1 mouse cellular context compared by ENCODE assay signal in the genomic region with DNA sequence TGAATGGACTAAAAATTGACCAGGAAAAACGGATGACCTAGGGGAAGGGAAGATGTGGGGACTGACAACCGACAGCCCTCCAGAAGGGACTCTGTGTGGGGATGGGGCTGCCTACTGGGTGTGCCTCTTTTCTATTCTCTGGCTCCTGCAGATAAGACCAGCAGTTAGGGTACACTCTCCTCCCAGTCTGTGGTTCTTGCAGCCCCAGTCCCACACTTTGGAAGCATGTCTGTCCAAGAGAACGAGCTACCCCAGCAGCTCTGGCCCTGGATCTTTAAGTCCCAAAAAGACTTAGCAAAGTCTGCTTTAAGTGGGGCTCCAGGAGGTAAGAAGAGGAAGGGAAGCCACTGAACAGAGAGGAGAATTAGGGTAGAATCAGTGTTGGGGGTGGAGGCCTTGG.
TF ChIP-seq lines count a peak whose summit lies in the region.

Gene Pklr, plus strand, starts transcription at position 185 of the 400 bp plus-strand sequence.

TF ChIP-seq in MEL, 35 proteins besides CTCF, POLR2A, EP300 and RAD21 (continued from another document):
- TF ChIP-seq KAT2A (conservative IDR thresholded peaks at IDR 0.05; ENCODE audit: low read depth, low read length): no peak
- no peak for TF ChIP-seq USF1 (IDR thresholded peaks at IDR 0.05; ENCODE audit: low read depth, low read length)
- TF ChIP-seq CHD1 (IDR thresholded peaks at IDR 0.05; ENCODE audit: low read depth, low read length): no peak
- TF ChIP-seq TCF12 (IDR thresholded peaks at IDR 0.05; ENCODE audit: low read depth, low read length): peak; percentile 93
- peak; percentile 88 for TF ChIP-seq ZMIZ1 (IDR thresholded peaks at IDR 0.05; ENCODE audit: low read depth, low read length)
- TF ChIP-seq MAZ (IDR thresholded peaks at IDR 0.05; ENCODE audit: low read depth, low read length): peak; percentile 75; the same call in 1 of the 2 replicates
- TF ChIP-seq UBTF (IDR thresholded peaks at IDR 0.05; ENCODE audit: borderline replicate concordance, insufficient read depth, low read depth, low read length): no peak
- TF ChIP-seq MEF2A (IDR thresholded peaks at IDR 0.05; ENCODE audit: extremely low read depth, insufficient replicate concordance, low read depth, low read length, poor library complexity, severe bottlenecking): 0 out of 2 replicates have a peak, but pooled peaks have one; percentile 47
- peak; percentile 79 for TF ChIP-seq MYB (IDR thresholded peaks at IDR 0.05; ENCODE audit: low read depth, low read length)
- no peak for TF ChIP-seq SMC3 (IDR thresholded peaks at IDR 0.05; ENCODE audit: low read depth, low read length)
- TF ChIP-seq ETS1 (IDR thresholded peaks at IDR 0.05; ENCODE audit: low read depth, low read length): peak; percentile 73; the same call in 1 of the 2 replicates
- TF ChIP-seq POLR2AphosphoS2 (IDR thresholded peaks at IDR 0.05; ENCODE audit: low read length): peak; percentile 74
